Mouse (Mus musculus) megakaryocyte, embryonic 14.5 days (primary cell): ENCODE measurements around the gene Cul4a.

ENCODE experiments used
- FLI1 ChIP-seq: IDR thresholded peaks from 2 replicates; pipeline ENCODE4 v1.6.1; 2012; ENCODE audit warnings: low read length, inconsistent platforms, mixed read lengths
- GATA1 ChIP-seq: IDR thresholded peaks from 3 replicates; pipeline ENCODE4 v1.6.1; 2012; ENCODE audit warnings: mixed read lengths, low read length, inconsistent platforms, borderline replicate concordance

DNA sequence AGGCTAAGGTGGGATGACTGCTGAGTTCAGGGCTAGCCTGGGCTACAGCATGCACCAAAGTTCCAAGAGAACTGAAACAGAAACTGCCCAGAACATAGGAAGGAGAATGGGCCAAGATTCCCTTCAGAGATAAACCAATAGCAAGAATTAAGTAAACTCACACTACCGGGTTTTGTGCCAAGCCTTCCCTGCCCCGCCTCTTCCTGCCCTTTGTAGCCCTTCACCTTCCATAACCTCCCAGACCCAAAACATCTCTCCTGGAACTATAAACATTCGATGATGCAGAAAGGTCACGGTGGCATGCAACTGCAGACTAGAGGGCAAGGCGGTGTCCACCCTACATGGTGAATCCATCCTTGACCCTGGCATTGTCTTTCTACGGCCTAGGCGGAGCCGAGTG, 84.8 kb downstream of the Cul4a start:
- TF ChIP-seq GATA1 (no peak), FLI1 (no peak)
